Mouse (Mus musculus): ENCODE results near the gene Mef2b.
"Not testable (repeated sequence)": the region's sequence is repeated elsewhere in the genome, so short reads cannot be mapped to it uniquely, and the experiment has no call there.

Gene Mef2b

DNA sequence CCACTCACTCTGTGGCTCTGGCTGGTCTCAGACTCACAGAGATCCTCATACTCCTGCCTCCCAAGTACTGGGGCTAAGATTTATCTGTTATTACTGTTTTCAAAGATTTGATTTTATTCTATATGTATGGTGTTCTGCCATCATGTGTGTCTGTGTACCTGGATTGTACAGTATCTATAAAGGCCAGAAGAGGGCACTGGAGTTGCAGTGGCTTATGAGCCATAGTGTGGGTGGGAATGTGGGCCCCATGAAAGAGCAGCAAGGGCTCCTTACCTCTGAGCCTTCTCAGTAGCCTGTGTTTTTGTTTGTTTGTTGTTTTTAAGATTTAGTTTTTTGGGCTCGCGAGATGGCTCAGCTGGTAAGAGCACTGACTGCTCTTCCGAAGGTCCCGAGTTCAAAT is 39.6 kb downstream of the Mef2b start:
- DNase-seq (ENCODE audit: low read depth, low spot score): no peak

GRCm38 (mm10) chr8:70181212-70181902 is 41.8 kb downstream of the Mef2b start:
- no peak for DNase-seq (ENCODE audit: low read depth, low spot score)

- no peak for DNase-seq (ENCODE audit: low read depth, low spot score)
Observed at GRCm38 (mm10) chr8:70181903-70182252, 42.4 kb downstream of the Mef2b start.

- no peak for DNase-seq (ENCODE audit: low read depth, low spot score)
Observed at GRCm38 (mm10) chr8:70183194-70183593, 43.7 kb downstream of the Mef2b start.

GRCm38 (mm10) chr8:70188707-70189106 is 49.2 kb downstream of the Mef2b start:
- DNase-seq (ENCODE audit: low read depth, low spot score): no peak

DNA sequence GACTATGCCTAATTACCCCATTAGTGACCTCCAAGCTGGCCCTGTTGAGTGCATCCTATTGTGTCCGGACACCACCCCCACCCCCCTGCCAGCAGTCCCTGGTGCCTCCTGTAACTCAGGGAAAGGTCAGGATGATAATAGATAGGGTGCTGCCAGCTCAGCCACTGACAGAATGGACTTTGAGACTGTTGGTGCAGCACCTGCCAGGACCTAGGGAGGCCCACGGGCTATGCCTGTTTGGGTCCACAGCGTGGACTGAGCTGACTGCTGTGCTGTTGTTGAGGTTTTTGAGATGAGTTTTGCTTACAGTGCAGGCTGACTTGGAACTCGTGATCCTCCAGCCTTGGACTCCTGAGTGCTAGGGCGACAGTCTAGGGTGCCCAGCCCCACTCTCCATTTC is 53.7 kb downstream of the Mef2b start:
- no peak for DNase-seq (ENCODE audit: low read depth, low spot score)

GRCm38 (mm10) chr8:70194191-70194590 is 54.7 kb downstream of the Mef2b start:
- DNase-seq (ENCODE audit: low read depth, low spot score): no peak

- DNase-seq (ENCODE audit: low read depth, low spot score): no peak
Observed at GRCm38 (mm10) chr8:70195762-70196161, 56.3 kb downstream of the Mef2b start.

DNA sequence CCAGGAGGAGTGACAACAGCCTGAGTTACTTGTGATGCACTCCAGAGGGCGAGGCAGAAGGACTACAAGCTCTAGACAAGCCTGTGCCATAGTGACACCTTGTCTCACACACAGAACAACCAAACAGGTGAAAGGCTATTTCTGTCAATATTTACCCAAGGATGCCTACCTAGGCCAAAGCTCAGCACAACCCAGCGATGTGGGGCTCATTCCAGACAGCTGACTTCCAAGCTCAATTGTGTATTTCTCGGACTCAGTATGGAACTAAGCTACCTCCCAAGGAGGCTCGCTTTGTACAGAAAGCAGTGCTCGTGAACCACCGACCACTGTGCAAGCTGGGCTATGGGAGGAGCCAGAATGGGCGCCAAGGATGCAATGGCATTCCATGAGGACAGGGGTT is 58.1 kb downstream of the Mef2b start:
- DNase-seq (ENCODE audit: low read depth, low spot score): no peak

- peak; percentile 59 for DNase-seq (ENCODE audit: low read depth, low spot score)
Observed at GRCm38 (mm10) chr8:70200098-70200681, 60.7 kb downstream of the Mef2b start.

DNA sequence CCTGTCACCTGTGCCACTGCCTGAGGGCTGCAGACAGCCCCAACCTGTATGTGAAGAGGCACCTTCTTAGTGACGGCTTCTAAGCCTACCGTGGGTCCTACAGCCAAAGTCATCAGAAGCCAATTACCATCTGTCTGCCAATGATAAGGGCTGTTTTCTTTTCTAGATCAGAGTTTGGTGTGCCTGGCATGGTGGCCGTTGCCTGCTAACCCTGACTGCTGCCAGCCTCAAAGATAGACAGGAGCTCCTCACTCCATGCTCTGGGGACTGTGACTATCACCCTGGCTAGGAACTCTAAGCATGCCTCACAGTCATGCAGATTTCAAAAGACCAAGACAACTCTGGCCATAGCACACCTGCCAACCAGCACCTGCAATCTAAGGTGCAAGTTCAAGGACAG is 61.9 kb downstream of the Mef2b start:
- DNase-seq (ENCODE audit: low read depth, low spot score): no peak

DNA sequence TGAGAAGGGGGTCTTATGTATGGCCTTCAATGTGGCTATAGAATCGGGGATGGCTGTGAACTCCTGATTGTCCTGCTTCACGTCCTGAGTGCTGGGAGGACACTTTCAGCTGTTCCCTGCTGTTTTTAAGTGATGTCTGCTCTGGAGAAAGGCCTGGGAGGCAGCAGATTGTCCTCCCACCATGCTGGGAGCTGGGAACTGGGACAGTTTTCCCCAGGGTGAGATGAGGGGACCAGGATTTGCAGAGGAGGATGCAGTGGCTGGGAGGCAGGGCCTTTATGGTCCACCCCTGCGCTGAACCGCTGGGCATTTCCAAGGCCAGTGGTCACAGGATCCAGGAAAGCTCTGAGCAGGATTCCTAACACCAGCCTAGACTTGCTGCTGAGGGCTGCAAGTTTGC is 63.6 kb downstream of the Mef2b start:
- DNase-seq (ENCODE audit: low read depth, low spot score): peak; percentile 33

- no peak for DNase-seq (ENCODE audit: low read depth, low spot score)
Observed at GRCm38 (mm10) chr8:70204757-70205156, 65.2 kb downstream of the Mef2b start.

GRCm38 (mm10) chr8:70208130-70208529 is 68.6 kb downstream of the Mef2b start:
- DNase-seq (ENCODE audit: low read depth, low spot score): no peak

GRCm38 (mm10) chr8:70210538-70210937 is 71.0 kb downstream of the Mef2b start:
- peak; percentile 53 for DNase-seq (ENCODE audit: low read depth, low spot score)

DNA sequence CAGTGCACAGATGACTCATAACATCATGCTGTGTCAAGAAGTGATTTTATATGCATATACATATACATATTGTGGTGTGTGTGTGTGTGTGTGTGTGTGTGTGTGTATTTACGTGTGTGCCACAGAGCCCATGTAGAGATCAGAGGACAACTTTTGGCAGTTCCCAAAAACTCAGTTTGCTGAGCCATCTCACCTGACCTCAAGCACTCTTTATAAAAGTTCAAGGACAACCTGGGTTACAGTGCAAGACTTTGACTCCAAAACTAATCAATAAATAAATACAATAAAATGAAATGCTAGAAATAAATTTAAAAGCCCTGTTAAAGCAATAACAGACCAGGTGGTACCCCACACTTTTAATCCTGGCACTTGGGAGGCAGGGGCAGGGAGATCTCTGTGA is 71.8 kb downstream of the Mef2b start:
- no peak for DNase-seq (ENCODE audit: low read depth, low spot score)

DNA sequence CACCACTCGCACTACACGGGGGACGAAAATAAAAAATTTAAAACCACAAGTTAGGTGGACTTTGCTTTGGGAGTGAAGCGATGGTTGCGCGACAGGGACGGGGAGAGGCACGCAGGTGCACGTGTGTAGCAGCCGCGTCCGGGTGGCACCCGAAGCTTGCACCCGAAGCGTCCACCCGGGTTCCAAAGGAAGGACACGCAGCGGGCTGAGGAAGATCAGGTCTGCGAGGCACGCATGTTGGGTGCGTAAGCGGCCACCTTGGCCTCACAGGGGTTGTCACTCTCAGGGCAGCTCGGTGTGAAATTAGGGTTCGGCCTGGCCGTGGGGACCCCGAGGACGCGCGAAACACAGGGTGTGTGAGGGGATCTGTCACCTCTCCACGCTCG is 72.2 kb downstream of the Mef2b start:
- DNase-seq (ENCODE audit: low read depth, low spot score): no peak

- peak; percentile 100 for DNase-seq (ENCODE audit: low read depth, low spot score)
Observed at GRCm38 (mm10) chr8:70212112-70213055, 72.9 kb downstream of the Mef2b start, which contains the start of gene Slc25a42. TSS of gene Slc25a42 (minus strand) at chr8:70212305.

DNA sequence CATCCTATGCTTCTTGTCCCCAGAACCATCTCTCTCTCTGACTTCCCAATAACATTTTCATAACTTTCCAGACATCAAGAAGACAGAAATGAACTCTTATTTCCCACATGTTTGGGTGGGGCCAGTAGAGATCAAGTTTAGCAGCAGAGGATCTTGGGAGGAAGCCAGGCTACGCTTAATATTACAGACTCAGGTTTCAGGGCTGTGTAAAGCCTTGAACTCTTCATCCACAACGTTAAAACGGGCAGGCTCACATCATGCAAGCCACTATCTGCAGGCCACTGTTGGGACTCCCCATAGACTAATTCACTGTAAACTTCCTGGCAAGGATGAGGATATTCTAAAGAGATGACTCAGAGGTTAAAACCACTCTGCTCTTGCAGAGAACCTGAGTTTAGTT is 74.9 kb downstream of the Mef2b start:
- DNase-seq (ENCODE audit: low read depth, low spot score): no peak

GRCm38 (mm10) chr8:70215092-70215491 is 75.6 kb downstream of the Mef2b start:
- no peak for DNase-seq (ENCODE audit: low read depth, low spot score)

- not testable (repeated sequence) for DNase-seq (ENCODE audit: low read depth, low spot score)
Observed at GRCm38 (mm10) chr8:70216161-70216560, 76.7 kb downstream of the Mef2b start.

DNA sequence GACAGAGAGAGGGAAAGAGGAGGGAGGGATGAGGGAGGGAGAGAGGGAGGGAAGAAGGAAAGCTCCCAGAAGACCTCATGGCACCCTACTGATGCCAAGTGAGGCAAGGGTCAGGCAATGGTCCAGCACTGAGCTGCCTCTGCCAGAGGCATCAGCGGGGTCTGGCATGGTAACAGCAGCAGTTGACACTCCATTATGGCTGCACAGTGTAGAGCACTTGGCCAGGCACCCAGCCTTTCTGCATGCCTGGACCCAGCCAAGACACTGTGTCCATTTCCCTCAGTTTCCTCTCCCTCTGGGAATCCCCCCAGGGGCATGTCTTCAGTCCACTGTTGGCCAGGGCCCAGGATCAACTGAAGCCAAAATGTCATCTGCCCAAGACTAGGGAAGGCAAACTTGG is 77.1 kb downstream of the Mef2b start:
- DNase-seq (ENCODE audit: low read depth, low spot score): peak; percentile 50

Data from telencephalon, adult 2 months (tissue).